Mouse (Mus musculus): Measurements from ENCODE around the gene Ifnb1. TPM values are rescaled to one million over a fixed set of nuclear protein-coding genes. Genes with fewer than 3 reads are reported as not detected.

Gene Ifnb1
- total and polyA plus RNA-seq, 3 experiments, result not detected

GRCm38 (mm10) chr4:88550161-88550945 is 27.8 kb upstream of the Ifnb1 start:
- TF ChIP-seq NELFE (IDR thresholded peaks at IDR 0.05; ENCODE audit: low read depth, low read length) (no peak; the same call in 1 of the 2 replicates), E2F4 (IDR thresholded peaks at IDR 0.05; ENCODE audit: insufficient replicate concordance, low read depth, low read length) (no peak), BHLHE40 (IDR thresholded peaks at IDR 0.05; ENCODE audit: low read depth, low read length) (peak; percentile 35; the same call in 1 of the 2 replicates), MAX (IDR thresholded peaks at IDR 0.05; ENCODE audit: low read length) (peak; percentile 40; the same call in 1 of the 2 replicates), ZNF384 (IDR thresholded peaks at IDR 0.05; ENCODE audit: low read depth, low read length) (no peak), NRF1 (IDR thresholded peaks at IDR 0.05; ENCODE audit: low read depth, low read length) (no peak), RCOR1 (conservative IDR thresholded peaks at IDR 0.05; ENCODE audit: low read depth, low read length) (no peak), TCF12 (IDR thresholded peaks at IDR 0.05; ENCODE audit: low read depth, low read length) (peak; percentile 46; the same call in 1 of the 2 replicates), ZC3H11A (IDR thresholded peaks at IDR 0.05; ENCODE audit: low read depth, low read length) (no peak), RAD21 (IDR thresholded peaks at IDR 0.05; ENCODE audit: low read depth, low read length) (peak; percentile 43), CTCF (conservative IDR thresholded peaks at IDR 0.05 in 1 of 2, IDR thresholded peaks at IDR 0.05 in 1 of 2; ENCODE audit: low read depth in 2 of 2, low read length in 2 of 2) (peak; percentile 53 to 82), USF1 (IDR thresholded peaks at IDR 0.05; ENCODE audit: low read depth, low read length) (peak; percentile 61), KAT2A (IDR thresholded peaks at IDR 0.05; ENCODE audit: insufficient replicate concordance, low read length) (no peak), UBTF (IDR thresholded peaks at IDR 0.05; ENCODE audit: low read depth, low read length) (no peak), POLR2AphosphoS2 (IDR thresholded peaks at IDR 0.05; ENCODE audit: low read depth, low read length) (no peak), IRF4 (IDR thresholded peaks at IDR 0.05; ENCODE audit: low read depth, low read length) (peak; percentile 91; the same call in 1 of the 2 replicates), MEF2A (IDR thresholded peaks at IDR 0.05; ENCODE audit: borderline replicate concordance, low read depth, low read length) (peak; percentile 55; the same call in 1 of the 2 replicates), MAFK (IDR thresholded peaks at IDR 0.05; ENCODE audit: insufficient replicate concordance, low read length) (no peak), ELF1 (IDR thresholded peaks at IDR 0.05; ENCODE audit: low read depth, low read length) (peak; percentile 25; the same call in 1 of the 2 replicates), ETS1 (conservative IDR thresholded peaks at IDR 0.05; ENCODE audit: low read depth, low read length) (peak; percentile 51), MYC (IDR thresholded peaks at IDR 0.05; ENCODE audit: low read depth, low read length) (no peak), GABPA (IDR thresholded peaks at IDR 0.05; ENCODE audit: insufficient replicate concordance, low read depth, low read length) (no peak), CHD1 (IDR thresholded peaks at IDR 0.05; ENCODE audit: low read depth, low read length) (no peak), EP300 (IDR thresholded peaks at IDR 0.05; ENCODE audit: low read length) (peak; percentile 47), TBP (conservative IDR thresholded peaks at IDR 0.05; ENCODE audit: low read depth, low read length) (no peak), USF2 (conservative IDR thresholded peaks at IDR 0.05; ENCODE audit: low read depth, low read length) (peak; percentile 53), CHD2 (IDR thresholded peaks at IDR 0.05; ENCODE audit: low read length) (no peak), PAX5 (IDR thresholded peaks at IDR 0.05; ENCODE audit: low read length) (no peak), JUN (IDR thresholded peaks at IDR 0.05; ENCODE audit: insufficient read depth, low read depth, low read length) (0 out of 2 replicates have a peak, but pooled peaks have one; percentile 16), HCFC1 (IDR thresholded peaks at IDR 0.05; ENCODE audit: low read depth, low read length) (peak; percentile 52; the same call in 1 of the 2 replicates), POLR2A (IDR thresholded peaks at IDR 0.05; ENCODE audit: low read depth, low read length) (no peak), SMC3 (IDR thresholded peaks at IDR 0.05; ENCODE audit: low read depth, low read length) (peak; percentile 72), ZKSCAN1 (IDR thresholded peaks at IDR 0.05; ENCODE audit: borderline replicate concordance, low read depth, low read length) (no peak), ZMIZ1 (IDR thresholded peaks at IDR 0.05; ENCODE audit: low read depth, low read length) (no peak), MAZ (IDR thresholded peaks at IDR 0.05; ENCODE audit: low read depth, low read length) (0 out of 2 replicates have a peak, but pooled peaks have one; percentile 39), JUND (conservative IDR thresholded peaks at IDR 0.05; ENCODE audit: low read depth, low read length) (no peak; the same call in 1 of the 2 replicates), MXI1 (IDR thresholded peaks at IDR 0.05; ENCODE audit: low read depth, low read length) (peak; percentile 34; the same call in 1 of the 2 replicates), SIN3A (IDR thresholded peaks at IDR 0.05; ENCODE audit: low read length) (no peak)
- H3K36me3 ChIP-seq (replicated peaks in 1 of 2; ENCODE audit: control insufficient read depth in 1 of 2, insufficient read depth in 1 of 2, low read length in 1 of 2), result no peaks in the 10 kb centered on the region
- DNase-seq (ENCODE audit: extremely low read depth), result peak; percentile 96
- H3K4me3 ChIP-seq (replicated peaks in 1 of 3; ENCODE audit: low read depth in 2 of 3, low read length in 2 of 3, poor library complexity in 1 of 3), result peak overlapping the region; percentile 50 to 53 (median 53)
- dilution Hi-C loops (cut with MboI; ENCODE audit: extremely low pct_ligation_motif_present, extremely low pct_unique_long_range_greater_than_20kb, low sequenced_read_pairs) (no loop called here), in situ Hi-C loops (cut with MboI; ENCODE audit: low pct_ligation_motif_present, low pct_unique_long_range_greater_than_20kb, low sequenced_read_pairs) (no loop called here)
- peaks cover 0 to 9% of the 10 kb centered on the region in 2 experiments; a peak in 2 of 4 replicates for H3K4me1 ChIP-seq (ENCODE audit: control insufficient read depth in 1 of 2, insufficient read depth in 2 of 2)
- no peaks in the 10 kb centered on the region for H3K9me3 ChIP-seq (replicated peaks; ENCODE audit: low read length)
- H3K9ac ChIP-seq (ENCODE audit: insufficient read depth, low read depth), result 0 out of 2 replicates have a peak overlapping the region, but pooled peaks have one; percentile 49
- H3K27ac ChIP-seq (ENCODE audit: insufficient read depth, low read depth), result no peak overlapping the region
- peaks cover 2% of the 10 kb centered on the region for H3K27me3 ChIP-seq (replicated peaks)
- H3K79me2 ChIP-seq (replicated peaks; ENCODE audit: control insufficient read depth, extremely low read depth, insufficient read depth, poor library complexity, severe bottlenecking), result no peaks in the 10 kb centered on the region
- H3K4me2 ChIP-seq (ENCODE audit: insufficient read depth, low read depth, poor library complexity, severe bottlenecking), result peak overlapping the region; percentile 76
